Mouse (Mus musculus): ENCODE results near the gene Blcap.
"Not testable (repeated sequence)": the region's sequence is repeated elsewhere in the genome, so short reads cannot be mapped to it uniquely, and the experiment has no call there.

The Blcap gene

GRCm38 (mm10) chr2:157571224-157571832, at the start of gene Blcap:
Blcap (minus strand) TSS chr2:157571274.
- peak; percentile 58 for DNase-seq

GRCm38 (mm10) chr2:157618393-157618792, 47.3 kb upstream of the Blcap start:
- DNase-seq = no peak

- no peak for DNase-seq
Measured at GRCm38 (mm10) chr2:157613997-157614396, 42.9 kb upstream of the Blcap start.

GRCm38 (mm10) chr2:157611735-157612134, 40.7 kb upstream of the Blcap start:
- no peak for DNase-seq

- no peak for DNase-seq
Measured at GRCm38 (mm10) chr2:157607542-157608236, 36.6 kb upstream of the Blcap start.

GRCm38 (mm10) chr2:157605025-157605675, 34.1 kb upstream of the Blcap start:
- DNase-seq = peak; percentile 73

GRCm38 (mm10) chr2:157601435-157601839, 30.4 kb upstream of the Blcap start:
- DNase-seq = no peak

GRCm38 (mm10) chr2:157596876-157597566, 25.9 kb upstream of the Blcap start:
- DNase-seq = no peak

- not testable (repeated sequence) for DNase-seq
Measured at GRCm38 (mm10) chr2:157585351-157585750, 14.3 kb upstream of the Blcap start.

GRCm38 (mm10) chr2:157572786-157573185, 1.7 kb upstream of the Blcap start:
- no peak for DNase-seq

- peak; percentile 60 for DNase-seq
Measured at GRCm38 (mm10) chr2:157569796-157570485, 1.1 kb downstream of the Blcap start.

- DNase-seq = no peak
Measured at GRCm38 (mm10) chr2:157568881-157569280, 2.2 kb downstream of the Blcap start.

GRCm38 (mm10) chr2:157567235-157567961, 3.7 kb downstream of the Blcap start:
- no peak for DNase-seq

- peak; percentile 94 for DNase-seq
Measured at GRCm38 (mm10) chr2:157566260-157566952, 4.7 kb downstream of the Blcap start.

GRCm38 (mm10) chr2:157565898-157566259, 5.2 kb downstream of the Blcap start:
- DNase-seq = no peak

- no peak for DNase-seq
Measured at GRCm38 (mm10) chr2:157565446-157565845, 5.6 kb downstream of the Blcap start.

- DNase-seq = no peak
Measured at GRCm38 (mm10) chr2:157564723-157565122, 6.4 kb downstream of the Blcap start.

- no peak for DNase-seq
Measured at GRCm38 (mm10) chr2:157563031-157563430, 8.0 kb downstream of the Blcap start.

GRCm38 (mm10) chr2:157561165-157561836, 9.8 kb downstream of the Blcap start:
- DNase-seq = peak; percentile 80

- DNase-seq = no peak
Measured at GRCm38 (mm10) chr2:157560302-157560701, 10.8 kb downstream of the Blcap start.

GRCm38 (mm10) chr2:157559858-157560257, 11.2 kb downstream of the Blcap start, which contains the start of gene Nnat:
Nnat (plus strand) TSS chr2:157560078.
- no peak for DNase-seq
